Mouse (Mus musculus) right cerebral cortex, adult 2 months (tissue): ENCODE data around the gene Acsf3.

Experiments used
- DNase-seq, 2 experiments: peaks; one replicate each; pipeline ENCODE4 v3.0.0; 2021 to 2022; ENCODE audit warnings: low spot score in 2 of 2

The Acsf3 gene

DNA sequence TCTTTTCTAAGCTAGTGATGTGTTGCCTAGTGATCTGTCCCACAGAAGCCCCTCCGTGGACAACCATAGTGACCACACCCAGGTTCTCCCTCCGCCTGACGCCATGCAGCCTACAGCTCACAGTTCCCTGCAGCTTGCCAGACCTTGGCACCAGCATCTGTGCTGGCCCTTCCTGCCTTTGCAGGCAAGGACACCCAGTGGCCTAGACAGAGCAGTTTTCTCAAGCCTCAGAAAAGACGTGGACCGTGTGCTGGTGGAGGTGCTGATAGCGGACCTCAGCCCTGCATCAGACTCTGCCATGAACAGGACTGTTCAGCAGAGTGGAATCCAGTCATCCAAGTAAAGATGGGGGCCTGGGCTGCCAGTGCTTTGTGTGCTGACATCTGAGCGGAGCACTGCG is 35.1 kb downstream of the Acsf3 start:
- no peak for DNase-seq

DNA sequence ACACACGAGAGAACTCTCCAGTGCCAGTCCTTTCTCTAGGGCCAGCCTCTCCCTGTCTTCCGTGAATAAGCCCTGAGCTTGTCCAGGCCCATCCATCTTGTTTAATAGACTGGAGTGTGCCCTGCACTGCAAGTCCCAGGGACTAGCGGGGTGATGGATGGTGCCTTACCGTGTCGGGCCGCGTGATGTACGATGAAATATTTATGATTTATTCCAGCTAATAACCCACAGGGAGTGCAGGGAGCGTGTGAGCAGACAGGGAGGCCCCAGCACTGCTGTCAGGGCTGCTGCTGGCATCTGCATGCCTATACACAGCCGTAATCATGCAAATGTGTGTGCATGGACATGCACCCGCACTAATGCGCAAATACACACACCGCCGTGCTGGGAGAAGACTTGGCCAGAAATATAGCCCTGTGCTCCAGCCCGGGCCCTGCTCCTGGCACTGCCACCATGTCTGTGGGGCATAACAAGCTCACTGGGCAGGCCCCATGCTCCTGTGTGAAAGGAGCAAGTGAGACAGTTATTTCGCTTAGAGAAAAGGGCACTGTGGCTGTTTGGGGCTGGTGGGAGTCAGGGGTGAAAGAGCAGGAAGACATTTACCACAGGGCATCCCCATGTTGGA is 36.7 kb downstream of the Acsf3 start:
- DNase-seq = no peak

DNA sequence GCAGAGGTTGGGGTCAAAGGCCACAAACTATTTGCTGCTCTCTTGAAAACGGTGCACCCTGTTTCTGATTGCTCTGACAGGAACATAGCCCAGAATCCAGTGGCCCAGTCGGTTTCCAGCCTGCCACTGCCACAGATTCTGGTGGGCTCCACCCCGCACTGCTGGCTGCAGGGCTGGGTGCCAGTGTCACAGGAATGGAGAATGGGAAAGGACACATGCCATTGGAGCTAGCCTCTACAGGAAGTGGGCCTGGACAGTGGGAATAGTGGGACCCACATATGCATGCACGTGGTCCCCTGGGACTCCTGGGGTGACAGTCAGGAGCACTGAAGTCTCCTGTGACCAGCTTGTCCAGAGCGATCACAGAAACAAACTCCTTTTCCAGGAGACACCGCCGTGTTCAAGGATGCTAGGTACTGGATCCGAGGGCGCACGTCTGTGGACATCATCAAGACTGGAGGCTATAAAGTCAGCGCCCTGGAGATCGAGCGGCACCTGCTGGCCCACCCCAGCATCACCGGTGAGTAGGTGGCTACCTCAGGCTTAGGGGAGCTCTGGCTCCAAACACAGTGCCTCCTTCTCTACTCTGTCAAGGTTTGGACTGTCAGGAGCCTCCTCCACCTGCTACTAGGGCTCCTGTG is 37.4 kb downstream of the Acsf3 start:
- DNase-seq = no peak

DNA sequence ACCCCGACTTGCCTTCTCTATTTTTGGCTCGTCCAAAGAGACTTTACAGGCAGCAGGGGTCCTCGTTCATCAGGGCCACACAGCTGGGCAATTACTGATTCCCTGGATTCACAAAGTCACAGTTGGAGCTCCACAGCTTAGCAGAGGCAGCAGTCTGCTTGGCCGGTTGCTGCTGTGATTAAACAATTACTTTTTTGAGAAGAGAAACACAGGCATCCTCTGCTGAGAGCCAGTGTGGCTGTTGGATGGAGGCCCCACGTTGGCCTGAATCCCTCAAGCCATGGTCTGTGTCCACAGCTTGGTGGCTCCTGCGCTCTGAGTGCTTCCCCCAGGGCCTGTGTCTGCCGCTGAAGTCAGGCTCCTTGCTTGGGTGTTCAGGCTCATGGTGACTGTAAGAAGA is 39.3 kb downstream of the Acsf3 start:
- DNase-seq = no peak

DNA sequence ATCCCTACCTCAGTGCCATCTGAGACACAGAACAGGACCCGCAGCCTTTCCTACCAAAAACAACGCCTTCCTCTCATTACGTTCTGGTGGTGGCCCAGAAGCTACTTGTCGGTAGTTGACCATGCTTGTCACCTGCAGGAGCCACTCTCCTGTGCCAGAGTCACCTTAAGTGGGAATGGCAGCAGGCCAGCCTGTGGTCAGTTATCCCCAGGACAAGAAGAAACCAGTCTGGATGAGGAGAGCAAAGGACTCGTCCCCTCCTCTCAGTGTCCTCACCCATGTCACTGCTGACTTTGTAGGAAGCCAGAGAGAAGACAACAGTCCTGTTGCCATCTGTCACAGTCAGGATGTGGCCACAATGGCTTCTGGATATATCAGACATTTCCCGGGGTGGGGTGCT is 41.7 kb downstream of the Acsf3 start:
- DNase-seq = no peak

DNA sequence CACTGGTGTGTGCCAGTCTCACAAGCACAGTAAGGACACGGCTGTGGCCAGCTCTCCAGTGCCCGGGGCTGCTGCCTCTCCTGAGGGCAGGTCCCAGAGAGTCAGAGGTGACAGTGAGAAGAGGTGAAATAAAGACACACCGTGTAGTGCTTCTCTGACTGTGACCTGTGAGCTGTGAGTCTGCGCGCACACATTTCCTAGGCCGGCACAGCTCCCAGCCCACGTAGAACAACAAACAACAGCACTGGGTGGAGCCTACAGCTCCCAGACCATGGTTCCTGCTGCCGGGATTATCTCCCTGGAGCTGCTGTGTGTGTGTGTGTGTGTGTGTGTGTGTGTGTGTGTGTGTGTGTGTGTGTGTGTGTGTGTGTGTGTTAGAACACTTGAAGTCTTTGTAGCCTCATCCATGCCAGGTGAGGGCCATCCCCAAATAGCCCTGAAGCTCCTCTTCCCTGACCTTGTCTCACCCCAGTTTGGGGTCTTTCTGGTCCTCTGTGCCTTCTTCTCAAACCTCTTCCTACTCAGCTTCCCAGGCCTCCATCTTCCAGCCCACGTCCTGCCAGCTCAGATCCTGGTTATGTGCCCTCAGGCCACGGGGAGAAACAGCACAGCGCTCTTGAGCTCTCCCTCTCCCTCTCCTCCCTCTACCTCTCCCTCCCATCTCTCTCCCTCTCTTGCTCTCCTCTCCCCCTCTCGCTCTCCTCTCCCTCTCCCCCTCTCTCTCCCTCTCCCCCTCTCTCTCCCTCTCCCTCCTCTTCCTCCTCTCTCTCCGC is 42.6 kb downstream of the Acsf3 start:
- no peak for DNase-seq

DNA sequence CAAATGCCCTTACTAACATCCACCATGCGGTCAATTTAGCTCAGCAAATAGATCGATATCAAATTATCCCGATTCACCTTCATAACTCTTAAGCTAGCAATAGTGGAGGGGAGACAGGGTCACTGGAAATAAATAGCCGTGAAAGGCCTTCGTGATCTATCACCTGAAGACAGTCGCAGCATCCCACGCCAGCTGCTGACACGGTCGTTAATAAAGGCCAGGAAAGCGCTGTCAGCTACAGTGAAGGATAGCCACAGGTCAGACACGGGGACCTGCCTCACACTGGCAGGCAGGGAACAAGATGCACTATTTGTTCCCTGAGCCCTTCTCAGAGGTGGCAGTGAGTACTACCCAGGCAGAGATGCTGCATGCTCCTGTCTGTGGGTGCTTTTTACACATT is 44.5 kb downstream of the Acsf3 start:
- no peak for DNase-seq

DNA sequence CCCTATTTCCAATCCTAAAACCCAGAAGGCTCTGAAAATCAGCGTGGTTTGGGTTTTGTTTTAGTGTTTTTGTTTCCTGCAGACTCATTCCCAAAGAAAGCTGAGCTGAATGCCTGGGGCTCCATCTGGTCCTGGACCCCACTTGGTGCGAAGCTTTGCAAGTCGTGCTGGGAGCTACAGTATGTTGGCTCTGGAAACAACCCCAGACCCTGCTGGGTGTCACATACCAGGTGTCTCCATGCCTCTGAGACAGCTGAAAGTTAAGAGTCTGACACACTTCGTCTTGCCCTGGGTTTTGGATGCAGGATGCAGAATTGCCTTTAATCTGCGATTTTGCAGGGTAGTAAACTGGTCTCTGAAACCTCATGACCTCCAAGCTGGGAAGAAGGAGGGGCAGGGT is 49.3 kb downstream of the Acsf3 start:
- no peak for DNase-seq

DNA sequence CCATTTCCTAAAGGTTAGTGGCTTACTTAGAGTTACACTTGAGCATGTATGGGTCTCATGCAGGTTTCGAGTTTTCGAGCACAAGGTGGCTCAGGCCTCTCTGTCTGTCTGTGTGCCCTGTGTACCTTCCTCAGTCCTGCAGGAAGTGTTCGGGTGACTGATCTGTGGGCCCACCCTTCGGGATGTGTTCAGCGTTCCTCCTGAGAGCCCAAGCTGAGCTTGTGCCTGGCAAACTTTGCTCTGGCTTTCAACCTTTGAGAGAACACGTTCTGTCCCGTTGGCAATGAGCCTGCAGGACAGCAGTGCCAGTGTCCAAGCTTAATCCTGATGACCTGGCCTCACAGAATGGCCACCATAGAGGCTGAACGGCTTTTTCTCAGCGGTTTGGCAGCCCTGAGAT is 49.7 kb downstream of the Acsf3 start:
- DNase-seq = no peak

DNA sequence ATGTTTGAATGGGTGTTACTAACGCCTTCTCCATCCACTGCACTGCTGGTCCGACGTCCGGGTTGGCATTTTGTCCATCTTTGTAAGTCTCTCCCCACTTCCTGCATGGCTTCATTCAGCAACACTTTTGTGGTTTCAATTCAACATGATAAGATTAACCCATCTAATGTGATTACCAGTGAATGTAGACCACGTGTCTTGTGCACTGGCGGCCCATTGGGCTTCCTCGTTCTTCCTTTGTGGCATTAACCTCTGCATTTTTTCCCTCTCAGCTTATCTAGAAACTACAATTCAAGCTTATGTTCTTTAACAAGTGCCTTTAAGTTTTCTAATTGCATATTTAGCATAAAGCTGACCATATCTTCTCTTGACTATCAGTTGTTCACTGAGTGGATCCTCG is 50.1 kb downstream of the Acsf3 start:
- DNase-seq = no peak

DNA sequence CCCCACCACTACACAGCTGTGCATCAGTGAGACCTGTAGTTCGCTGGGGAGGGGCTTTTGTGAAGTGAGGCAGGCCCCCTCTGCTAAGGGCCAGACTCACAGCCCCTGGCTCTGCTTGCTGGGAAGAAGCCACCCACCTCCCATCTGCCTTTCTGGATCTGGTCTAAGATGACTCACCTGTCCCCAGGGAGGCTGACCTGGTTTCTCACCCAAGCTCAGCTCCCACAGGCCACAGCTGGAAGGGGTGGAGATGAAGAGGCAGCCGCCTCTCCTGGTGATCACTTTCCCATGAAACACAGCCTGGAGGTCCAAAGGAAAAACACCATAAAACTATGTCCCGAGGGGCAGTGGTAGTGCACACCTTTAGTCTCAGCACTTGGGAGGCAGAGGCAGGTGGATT is 54.1 kb downstream of the Acsf3 start:
- no peak for DNase-seq

DNA sequence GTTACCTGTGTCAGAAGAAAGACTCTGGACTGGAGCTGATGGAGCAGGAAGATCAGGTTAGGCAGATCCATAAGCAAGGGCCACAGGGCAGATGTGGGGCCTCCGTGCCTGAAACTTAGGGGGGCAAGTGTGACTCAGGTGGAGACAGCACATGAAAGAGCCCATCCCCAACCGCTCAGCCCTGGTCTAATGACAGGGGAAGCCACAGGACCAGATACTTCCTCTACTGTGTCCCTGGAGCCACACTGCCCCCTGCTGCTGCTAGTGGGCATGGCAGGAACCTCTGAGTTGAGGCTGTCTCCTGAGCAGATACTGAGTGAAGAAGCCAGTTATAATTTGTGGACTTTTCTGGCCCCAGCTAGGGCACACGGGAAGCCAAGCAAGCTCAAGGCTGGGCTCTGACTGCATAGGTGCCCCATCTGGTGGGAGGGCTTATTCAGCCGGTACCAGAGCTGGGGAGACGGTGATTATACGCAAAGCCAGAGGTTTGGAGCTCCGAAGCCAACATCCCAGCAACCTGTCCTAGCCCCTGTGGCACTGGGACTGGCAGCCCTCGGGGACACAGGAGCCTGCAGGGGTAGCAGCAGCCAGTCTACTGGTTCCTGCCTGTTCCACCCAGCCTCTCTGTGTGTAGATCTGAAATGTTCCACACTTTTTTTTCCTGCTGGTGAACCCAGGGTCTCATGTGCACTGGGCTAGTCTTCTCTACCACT is 55.2 kb downstream of the Acsf3 start:
- peak; percentile 95 to 97 for DNase-seq

DNA sequence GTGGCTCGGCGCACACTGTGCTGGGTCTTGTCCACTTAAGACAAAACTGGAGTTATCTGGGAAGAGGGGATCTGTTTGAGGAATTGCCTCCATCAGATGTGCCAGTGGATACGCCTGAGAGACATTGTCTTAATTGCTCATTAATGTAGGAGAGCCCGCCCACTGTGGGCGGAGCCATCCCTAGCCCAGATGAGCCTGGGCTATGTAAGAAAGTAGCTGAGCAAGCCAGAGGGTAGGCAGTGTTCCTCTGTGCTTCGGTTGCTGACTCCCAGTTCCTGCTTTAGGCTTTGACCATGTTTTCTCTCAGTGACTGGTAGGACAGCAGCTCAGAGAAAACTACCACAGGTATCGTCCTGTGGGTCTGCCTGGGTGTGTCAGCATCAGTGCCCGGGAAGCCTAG is 59.1 kb downstream of the Acsf3 start:
- no peak for DNase-seq

DNA sequence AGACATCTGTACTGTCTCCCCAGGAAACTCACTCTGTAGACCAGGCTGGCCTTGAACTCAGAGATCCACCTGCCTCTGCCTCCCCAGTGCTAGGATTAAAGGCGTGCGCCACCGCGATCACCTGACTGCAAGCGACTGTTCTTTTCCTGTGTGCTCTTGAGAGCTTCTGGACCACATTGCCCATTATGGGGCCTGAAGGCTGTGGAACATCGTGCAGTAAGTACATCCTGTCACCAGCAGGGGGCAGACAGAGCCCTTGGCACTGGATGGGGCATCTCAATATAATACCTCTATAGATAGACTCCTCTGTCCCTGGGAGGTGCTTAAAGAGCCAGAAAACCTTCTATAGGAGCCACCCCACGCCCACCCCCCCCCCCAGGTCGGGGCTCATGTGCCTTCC is 59.7 kb downstream of the Acsf3 start:
- DNase-seq = peak; percentile 82 to 87

DNA sequence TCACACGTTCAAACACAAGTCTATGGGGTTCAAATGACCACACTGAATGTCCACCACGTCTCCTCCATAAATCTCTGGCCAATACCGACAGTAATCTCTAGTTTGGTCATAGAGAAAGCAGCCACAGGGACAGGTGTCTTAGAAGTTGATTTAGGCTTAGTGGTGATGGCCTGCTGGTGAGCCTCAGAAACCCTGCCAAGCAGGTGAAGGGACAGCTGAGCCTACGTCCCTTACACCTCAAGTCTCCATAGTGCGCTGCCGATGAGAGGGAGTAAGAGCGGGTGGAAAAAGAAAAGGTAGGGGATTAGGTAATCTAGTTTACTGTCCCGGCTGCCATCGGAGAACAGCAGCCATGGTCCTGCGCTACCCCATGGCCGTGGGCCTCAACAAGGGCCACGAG is 60.9 kb downstream of the Acsf3 start:
- no peak for DNase-seq

DNA sequence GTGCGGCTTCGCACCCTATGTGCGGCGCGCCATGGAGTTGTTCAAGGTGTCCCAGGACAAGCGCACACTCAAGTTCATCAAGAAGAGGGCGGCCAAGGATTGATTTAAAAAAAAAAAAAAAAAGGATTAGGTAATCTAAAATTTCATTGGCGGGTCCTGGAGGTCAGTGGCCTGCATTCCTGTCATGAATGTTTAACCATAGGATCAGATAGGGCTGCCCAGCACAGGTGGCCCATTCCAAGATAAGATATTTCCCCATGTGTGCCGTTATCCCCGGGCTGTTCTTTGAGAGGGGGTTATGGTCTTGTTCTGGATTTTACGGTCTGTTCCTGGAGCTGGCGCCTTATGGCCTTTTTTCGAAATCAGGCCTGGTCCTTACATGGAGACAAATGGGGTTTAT is 61.4 kb downstream of the Acsf3 start:
- DNase-seq = no peak

DNA sequence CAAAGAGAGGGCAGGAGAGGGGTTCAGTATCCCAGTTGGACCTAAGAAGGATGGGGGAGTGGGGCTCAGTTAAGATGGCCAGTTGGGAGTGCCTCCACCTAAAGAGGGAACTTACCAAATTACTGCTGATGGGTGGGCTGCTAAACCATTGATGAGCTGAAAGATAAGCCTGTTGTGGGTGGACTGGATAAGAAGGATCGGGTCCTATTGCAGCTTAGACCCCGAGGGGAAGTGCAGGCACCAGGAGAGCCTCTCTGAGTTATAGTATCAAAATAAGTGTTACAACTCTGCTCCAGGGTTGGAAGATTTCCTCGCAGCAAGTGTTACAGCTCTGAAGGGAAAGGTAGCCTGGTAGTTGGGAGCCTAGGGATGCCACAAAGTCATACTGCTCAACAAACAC is 68.9 kb downstream of the Acsf3 start:
- no peak for DNase-seq

DNA sequence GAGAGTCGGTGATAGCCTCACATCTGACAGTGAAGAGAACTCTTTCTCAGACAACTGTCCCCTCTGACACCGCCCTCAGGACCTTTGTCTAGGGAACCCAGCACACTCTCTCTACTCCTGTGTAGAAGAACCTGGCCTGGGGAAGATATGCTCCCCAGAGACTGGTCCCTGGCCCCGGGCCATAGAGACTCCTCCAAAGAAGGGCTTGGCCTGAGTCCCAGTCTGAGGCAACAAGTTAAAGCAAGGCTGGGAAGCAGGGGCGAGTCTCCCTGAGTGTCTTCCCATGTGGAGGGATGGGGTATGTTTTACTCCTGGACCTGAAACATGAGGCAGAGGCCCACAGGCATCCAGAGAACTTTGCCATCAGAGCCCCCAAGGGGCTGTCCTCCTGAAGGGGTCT is 70.4 kb downstream of the Acsf3 start:
- DNase-seq = no peak

DNA sequence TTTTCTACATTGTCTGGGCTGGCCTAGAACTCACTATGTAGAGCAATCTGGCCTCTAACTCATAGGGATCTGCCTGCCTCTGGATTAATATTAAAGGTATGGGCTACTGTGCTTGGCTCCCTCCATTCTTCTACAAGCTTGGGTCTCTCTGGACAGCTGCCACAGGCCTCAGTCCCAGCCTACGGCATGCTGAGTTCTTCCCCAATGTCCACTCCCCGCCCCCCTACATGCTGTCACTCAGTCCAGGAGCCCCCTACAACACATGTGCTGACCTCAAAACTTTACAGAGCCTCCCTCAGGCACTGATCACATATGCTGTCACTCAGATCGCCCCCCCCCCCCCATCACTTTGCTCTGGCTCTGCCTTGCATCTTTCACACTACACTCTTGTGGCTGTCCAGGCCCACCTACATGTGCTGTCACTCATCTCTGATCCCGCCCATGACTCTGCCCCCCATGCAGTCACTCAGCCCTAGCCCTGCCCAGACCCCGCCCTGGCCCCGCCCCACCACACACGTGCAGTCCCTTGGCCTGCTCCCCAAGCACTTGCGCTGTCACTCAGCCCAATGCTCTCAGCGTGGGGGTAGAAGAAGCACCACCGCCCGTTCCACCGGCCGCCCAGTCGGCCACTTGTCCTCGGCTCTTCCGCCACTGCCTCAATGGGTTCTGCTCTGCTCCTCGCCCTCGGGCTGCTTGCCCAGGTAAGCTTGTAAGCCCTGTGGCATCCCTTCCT is 72.7 kb downstream of the Acsf3 start, which contains the start of gene Cdh15:
Gene Cdh15, plus strand, starts transcription at position 138 of the 733 bp plus-strand sequence.
- DNase-seq = no peak

DNA sequence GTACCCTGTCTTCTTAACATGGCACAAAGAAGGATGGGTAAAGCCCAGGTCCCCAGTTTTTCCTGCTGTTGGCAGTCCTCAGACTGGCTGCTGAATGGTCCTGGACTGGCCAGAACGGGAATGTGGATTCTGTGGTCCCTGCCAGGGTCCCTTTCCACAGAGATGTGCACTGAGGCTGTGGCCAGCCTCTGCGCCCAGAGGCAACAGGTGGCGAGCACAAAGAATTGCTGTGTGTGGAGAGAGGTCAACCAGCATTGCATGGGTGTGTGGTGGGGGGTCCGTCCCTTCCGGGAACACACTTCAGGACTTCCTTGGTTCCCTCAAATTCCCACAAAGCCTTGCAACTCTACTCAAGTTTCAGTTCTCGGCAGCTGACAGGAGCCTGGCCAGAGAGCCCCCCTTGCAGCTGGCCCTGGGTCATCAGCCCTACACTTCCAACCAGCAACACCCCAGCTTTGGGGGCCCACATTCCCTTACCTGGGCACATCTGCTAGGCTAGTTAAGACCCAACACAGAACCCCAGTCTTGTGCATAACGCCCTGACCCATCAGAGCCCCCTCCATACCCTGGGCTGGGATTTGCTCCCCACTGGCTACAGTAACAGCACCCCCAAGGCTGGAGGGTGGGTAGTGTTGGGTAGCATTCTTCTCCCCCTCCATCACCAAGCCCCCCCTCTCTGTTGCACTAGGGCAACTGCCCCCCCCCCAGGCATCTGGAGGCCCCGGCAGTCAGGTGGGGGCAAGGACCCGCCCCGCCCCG is 74.0 kb downstream of the Acsf3 start:
- DNase-seq = no peak

DNA sequence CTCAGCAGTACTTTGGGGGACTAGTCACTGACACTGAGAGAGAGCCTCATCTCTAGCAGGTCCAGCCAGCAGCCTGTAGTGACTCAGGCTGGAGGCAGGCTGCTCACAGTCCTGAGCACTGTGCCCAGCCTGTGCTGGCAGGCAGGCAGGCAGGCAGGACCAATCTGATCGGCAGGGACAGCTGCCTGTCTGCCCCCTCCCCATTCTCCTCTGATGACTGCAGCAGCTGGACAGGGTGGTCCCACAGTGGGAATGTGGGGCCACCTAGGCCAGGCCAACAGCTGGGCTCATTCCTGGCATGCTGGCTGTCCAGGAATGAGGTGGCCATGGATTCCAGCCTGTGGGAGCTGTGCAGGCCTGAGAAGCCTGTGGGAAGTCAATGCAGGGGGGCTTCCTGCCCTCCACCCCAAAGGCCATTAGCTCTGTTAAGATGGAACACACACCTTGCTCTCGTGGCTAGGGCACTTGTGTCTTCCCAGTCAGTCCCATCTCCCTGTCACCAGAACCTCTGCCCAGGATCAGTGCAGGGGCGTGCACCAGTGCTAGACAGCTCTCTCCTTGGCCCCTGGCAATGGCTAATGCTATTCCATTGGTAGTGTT is 75.5 kb downstream of the Acsf3 start:
- DNase-seq = no peak
